Mouse (Mus musculus) CH12.LX (cell line): Measurements from ENCODE around the gene Gm17509. TPM values are rescaled to one million over a fixed set of nuclear protein-coding genes. Genes with fewer than 3 reads are reported as not detected.

Source experiments
- DNase-seq: peaks from one replicate; pipeline ENCODE4 v3.0.0-alpha.2; 2013; ENCODE audit errors: extremely low read depth
- H3K27ac ChIP-seq: 2 replicates; pipeline ENCODE4 v1.5.1; 2012; ENCODE audit warnings: low read depth, mild to moderate bottlenecking, control low read depth, moderate library complexity; ENCODE audit not compliant: insufficient read depth
- H3K27me3 ChIP-seq: replicated peaks from 2 replicates; pipeline ENCODE3; 2012; ENCODE audit warnings: inconsistent platforms
- H3K36me3 ChIP-seq, 2 experiments: replicated peaks in 1 of 2; 2 replicates each; pipeline versions ENCODE3 to v1.6.1; 2012; ENCODE audit warnings: inconsistent platforms in 1 of 2, low read length in 1 of 2, mild to moderate bottlenecking in 1 of 2, mixed read lengths in 1 of 2, moderate library complexity in 1 of 2; ENCODE audit not compliant: control insufficient read depth in 1 of 2, insufficient read depth in 1 of 2
- H3K4me1 ChIP-seq, 2 experiments: 2 replicates each; pipeline ENCODE4 v1.6.1; 2012; ENCODE audit warnings: inconsistent platforms in 1 of 2, moderate library complexity in 1 of 2; ENCODE audit not compliant: insufficient read depth in 2 of 2, control insufficient read depth in 1 of 2
- H3K4me2 ChIP-seq: 2 replicates; pipeline ENCODE4 v1.6.1; 2012; ENCODE audit warnings: low read depth, mild to moderate bottlenecking, control low read depth; ENCODE audit not compliant: poor library complexity, insufficient read depth, severe bottlenecking
- H3K4me3 ChIP-seq, 3 experiments: fragments of 150-350 bp in 1 of 3; sonication (generic) in 1 of 3; replicated peaks in 1 of 3; 2 replicates each; pipeline versions ENCODE3 to v1.5.1; 2011 to 2012; ENCODE audit warnings: low read depth in 2 of 3, low read length in 2 of 3, mild to moderate bottlenecking in 2 of 3, moderate library complexity in 2 of 3, control low read depth in 1 of 3, improper control_type of control experiment in 1 of 3, inconsistent platforms in 1 of 3, mixed read lengths in 1 of 3; ENCODE audit not compliant: poor library complexity in 1 of 3
- H3K79me2 ChIP-seq: replicated peaks from 2 replicates; pipeline ENCODE4 v1.6.1; 2012; ENCODE audit warnings: mild to moderate bottlenecking, moderate library complexity; ENCODE audit not compliant: control insufficient read depth, poor library complexity, insufficient read depth, severe bottlenecking; ENCODE audit errors: extremely low read depth
- H3K9ac ChIP-seq: 2 replicates; pipeline ENCODE4 v1.6.1; 2012; ENCODE audit warnings: low read depth, mild to moderate bottlenecking, control low read depth, moderate library complexity; ENCODE audit not compliant: insufficient read depth
- H3K9me3 ChIP-seq: replicated peaks from 2 replicates; pipeline ENCODE3; 2012; ENCODE audit warnings: low read length, inconsistent platforms, mixed read lengths
- BHLHE40 ChIP-seq: IDR thresholded peaks from 2 replicates; pipeline ENCODE4 v1.6.1; 2011; ENCODE audit warnings: mild to moderate bottlenecking, low read depth, low read length, improper control_type of control experiment
- CHD1 ChIP-seq: IDR thresholded peaks from 2 replicates; pipeline ENCODE4 v1.6.1; 2012; ENCODE audit warnings: low read depth, low read length, improper control_type of control experiment, inconsistent platforms
- CHD2 ChIP-seq: IDR thresholded peaks from 2 replicates; pipeline ENCODE4 v1.6.1; 2011; ENCODE audit warnings: low read length, improper control_type of control experiment
- CTCF ChIP-seq, 2 experiments: IDR thresholded peaks in 1 of 2; conservative IDR thresholded peaks in 1 of 2; 2 replicates each; pipeline ENCODE4 v1.5.1; 2011 to 2012; ENCODE audit warnings: low read depth in 2 of 2, low read length in 2 of 2, improper control_type of control experiment in 1 of 2, inconsistent platforms in 1 of 2, mild to moderate bottlenecking in 1 of 2, moderate library complexity in 1 of 2
- E2F4 ChIP-seq: IDR thresholded peaks from 2 replicates; pipeline ENCODE4 v1.6.1; 2011; ENCODE audit warnings: low read depth, low read length, improper control_type of control experiment; ENCODE audit not compliant: insufficient replicate concordance
- EP300 ChIP-seq: IDR thresholded peaks from 2 replicates; pipeline ENCODE4 v1.6.1; 2011; ENCODE audit warnings: low read length, improper control_type of control experiment
- ETS1 ChIP-seq: conservative IDR thresholded peaks from 2 replicates; pipeline ENCODE4 v1.6.1; 2012; ENCODE audit warnings: low read depth, mild to moderate bottlenecking, inconsistent platforms, low read length, improper control_type of control experiment, moderate library complexity
- GABPA ChIP-seq: IDR thresholded peaks from 2 replicates; pipeline ENCODE4 v1.6.1; 2012; ENCODE audit warnings: low read depth, low read length, improper control_type of control experiment, inconsistent platforms; ENCODE audit not compliant: insufficient replicate concordance
- JUN ChIP-seq: IDR thresholded peaks from 2 replicates; pipeline ENCODE4 v1.6.1; 2011; ENCODE audit warnings: low read depth, mild to moderate bottlenecking, low read length, improper control_type of control experiment, moderate library complexity; ENCODE audit not compliant: insufficient read depth
- MAFK ChIP-seq: IDR thresholded peaks from 2 replicates; pipeline ENCODE4 v1.6.1; 2011; ENCODE audit warnings: low read length, improper control_type of control experiment; ENCODE audit not compliant: insufficient replicate concordance
- MAZ ChIP-seq: IDR thresholded peaks from 2 replicates; pipeline ENCODE4 v1.6.1; 2012; ENCODE audit warnings: low read depth, mild to moderate bottlenecking, inconsistent platforms, low read length, improper control_type of control experiment, moderate library complexity
- MXI1 ChIP-seq: IDR thresholded peaks from 2 replicates; pipeline ENCODE4 v1.6.1; 2011; ENCODE audit warnings: mild to moderate bottlenecking, low read depth, low read length, improper control_type of control experiment
- NRF1 ChIP-seq: IDR thresholded peaks from 2 replicates; pipeline ENCODE4 v1.6.1; 2014; ENCODE audit warnings: low read depth, mild to moderate bottlenecking, inconsistent platforms, low read length, improper control_type of control experiment, moderate library complexity
- PAX5 ChIP-seq: IDR thresholded peaks from 2 replicates; pipeline ENCODE4 v1.6.1; 2012; ENCODE audit warnings: low read length, inconsistent platforms, mixed read lengths
- POLR2A ChIP-seq: IDR thresholded peaks from 2 replicates; pipeline ENCODE4 v1.6.1; 2011; ENCODE audit warnings: low read depth, mild to moderate bottlenecking, improper control_type of control experiment, low read length
- POLR2AphosphoS2 ChIP-seq: IDR thresholded peaks from 2 replicates; pipeline ENCODE4 v1.6.1; 2011; ENCODE audit warnings: low read depth, low read length, improper control_type of control experiment
- RAD21 ChIP-seq: IDR thresholded peaks from 2 replicates; pipeline ENCODE4 v1.6.1; 2011; ENCODE audit warnings: low read depth, mild to moderate bottlenecking, low read length, improper control_type of control experiment, moderate library complexity
- RCOR1 ChIP-seq: conservative IDR thresholded peaks from 2 replicates; pipeline ENCODE4 v1.6.1; 2012; ENCODE audit warnings: low read depth, mild to moderate bottlenecking, inconsistent platforms, low read length, improper control_type of control experiment
- SIN3A ChIP-seq: IDR thresholded peaks from 2 replicates; pipeline ENCODE4 v1.6.1; 2012; ENCODE audit warnings: low read length, improper control_type of control experiment, inconsistent platforms
- SMC3 ChIP-seq: IDR thresholded peaks from 2 replicates; pipeline ENCODE4 v1.6.1; 2011; ENCODE audit warnings: low read depth, low read length, improper control_type of control experiment
- TBP ChIP-seq: conservative IDR thresholded peaks from 2 replicates; pipeline ENCODE4 v1.6.1; 2011; ENCODE audit warnings: low read depth, low read length, improper control_type of control experiment
- TCF12 ChIP-seq: IDR thresholded peaks from 2 replicates; pipeline ENCODE4 v1.6.1; 2014; ENCODE audit warnings: low read depth, mild to moderate bottlenecking, inconsistent platforms, low read length, improper control_type of control experiment
- USF1 ChIP-seq: IDR thresholded peaks from 2 replicates; pipeline ENCODE4 v1.6.1; 2014; ENCODE audit warnings: low read depth, mild to moderate bottlenecking, inconsistent platforms, low read length, improper control_type of control experiment
- USF2 ChIP-seq: conservative IDR thresholded peaks from 2 replicates; pipeline ENCODE4 v1.6.1; 2011; ENCODE audit warnings: low read depth, low read length, improper control_type of control experiment
- ZC3H11A ChIP-seq: IDR thresholded peaks from 2 replicates; pipeline ENCODE4 v1.6.1; 2012; ENCODE audit warnings: low read depth, mild to moderate bottlenecking, inconsistent platforms, low read length, improper control_type of control experiment
- ZMIZ1 ChIP-seq: IDR thresholded peaks from 2 replicates; pipeline ENCODE4 v1.6.1; 2012; ENCODE audit warnings: low read depth, mild to moderate bottlenecking, inconsistent platforms, low read length, improper control_type of control experiment
- dilution Hi-C: fragments of 300-500 bp; cut with MboI; formaldehyde crosslinking; loops from 2 replicates; pipeline ENCODE4 v1.14.3; 2020; ENCODE audit warnings: low sequenced_read_pairs; ENCODE audit not compliant: extremely low pct_unique_long_range_greater_than_20kb, extremely low pct_ligation_motif_present
- in situ Hi-C: fragments of 300-500 bp; cut with MboI; formaldehyde crosslinking; loops from 3 replicates; pipeline ENCODE4 v1.14.3; 2019; ENCODE audit warnings: low sequenced_read_pairs, low pct_ligation_motif_present, low pct_unique_long_range_greater_than_20kb, mixed read lengths
- polyA plus RNA-seq: library from polyadenylated mRNA; unstranded; fragments of >175 nt; gene quantifications from 2 replicates; pipeline ENCODE4 v1.2.1, GENCODE M21; 2012; ENCODE audit warnings: low read depth; ENCODE audit not compliant: insufficient read length
- total RNA-seq, 2 experiments: library from RNA; depleted of rRNA; stranded (reverse); fragments of 300-350 nt in 1 of 2; fragments of >200 nt in 1 of 2; gene quantifications; 2 replicates each; pipeline ENCODE4 v1.2.3; 2012 to 2014

The Gm17509 gene
- total and polyA plus RNA-seq, 3 experiments = not detected

GRCm38 (mm10) chr13:117218092-117218491, 2.8 kb downstream of the Gm17509 start:
- H3K79me2 ChIP-seq = no peaks in the 10 kb centered on the region
- H3K27me3 ChIP-seq = no peaks in the 10 kb centered on the region
- H3K36me3 ChIP-seq = no peaks in the 10 kb centered on the region
- H3K4me3 ChIP-seq = no peak overlapping the region
- dilution Hi-C loops (no loop called here), in situ Hi-C loops (no loop called here)
- TF ChIP-seq JUN = no peak
- no peak for TF ChIP-seq ETS1
- TF ChIP-seq USF1 = no peak
- TF ChIP-seq ZC3H11A = no peak
- no peak for TF ChIP-seq RCOR1
- TF ChIP-seq MAFK = no peak
- TF ChIP-seq POLR2AphosphoS2 = no peak
- TF ChIP-seq MAZ = no peak
- no peak for TF ChIP-seq GABPA
- TF ChIP-seq BHLHE40 = no peak
- no peak for TF ChIP-seq CTCF (conservative IDR thresholded peaks at IDR 0.05 in 1 of 2, IDR thresholded peaks at IDR 0.05 in 1 of 2; ENCODE audit: low read depth in 2 of 2, low read length in 2 of 2)
- no peak for TF ChIP-seq CHD2
- no peak for TF ChIP-seq RAD21
- TF ChIP-seq CHD1 = no peak
- H3K4me2 ChIP-seq = no peak overlapping the region
- no peak overlapping the region for H3K27ac ChIP-seq
- H3K9ac ChIP-seq = no peak overlapping the region
- DNase-seq = no peak
- no peaks in the 10 kb centered on the region for H3K4me1 ChIP-seq
- peaks cover 58% of the 10 kb centered on the region for H3K9me3 ChIP-seq

DNA sequence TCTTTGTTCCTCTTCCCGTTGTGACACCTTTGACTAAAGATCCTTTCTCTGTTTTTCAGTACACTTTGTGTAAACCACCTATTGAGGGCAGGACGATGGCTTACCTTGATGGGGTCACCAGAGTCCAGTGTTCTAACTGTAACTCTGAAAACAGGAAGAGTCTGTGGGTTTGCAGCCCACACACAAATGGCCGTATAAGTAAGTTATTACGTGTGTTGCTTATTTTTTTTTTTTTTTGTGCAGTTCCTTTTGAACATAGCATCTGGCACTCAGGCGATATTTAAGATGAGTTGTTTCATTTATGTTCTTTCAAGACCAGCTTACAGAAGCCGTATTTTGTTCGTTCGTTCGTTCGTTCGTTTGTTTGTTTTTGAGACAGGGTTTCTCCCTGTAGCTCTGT, 3.3 kb downstream of the Gm17509 start:
- TF ChIP-seq TBP (no peak), CHD2 (no peak), E2F4 (no peak), CHD1 (no peak), SIN3A (no peak), MXI1 (no peak), SMC3 (no peak), EP300 (no peak), NRF1 (no peak), MAFK (no peak), JUN (no peak), RAD21 (no peak), USF1 (no peak), PAX5 (no peak), POLR2AphosphoS2 (no peak), USF2 (no peak), TCF12 (no peak), POLR2A (no peak), ZMIZ1 (no peak)
- in situ Hi-C loops (no loop called here), dilution Hi-C loops (no loop called here)
- H3K9ac ChIP-seq = no peak overlapping the region
- H3K79me2 ChIP-seq = no peaks in the 10 kb centered on the region
- no peak for DNase-seq
- H3K27me3 ChIP-seq = no peaks in the 10 kb centered on the region
- H3K4me1 ChIP-seq = no peaks in the 10 kb centered on the region
- no peaks in the 10 kb centered on the region for H3K36me3 ChIP-seq
- H3K9me3 ChIP-seq = peaks cover 62% of the 10 kb centered on the region
- no peak overlapping the region for H3K4me3 ChIP-seq
- no peak overlapping the region for H3K27ac ChIP-seq
- no peak overlapping the region for H3K4me2 ChIP-seq
